Comparison of ENCODE assay signal across 21 mouse cellular contexts in genomic region chr2:30625296-30625826, GRCm38 (mm10). TPM values are rescaled to one million over a fixed set of nuclear protein-coding genes. Genes with fewer than 3 reads are reported as not detected.
DNase-seq lines count a peak whose midpoint lies in the region; ATAC-seq lines count a peak whose summit lies in the region.
"Had no signal": no experiment of that assay in that cellular context is flagged by ENCODE, and none has a peak within 500 bp of the region (broad histone marks: within the 10 kb centered on the region; RNA-seq: fewer than 3 reads in every experiment).

No protein-coding gene starts in this region.

- no peak overlapping the region for H3K4me2 ChIP-seq in kidney, embryonic 15.5 days
- H3K4me2 ChIP-seq: hindbrain, embryonic 12.5 days; limb, embryonic 15.5 days; midbrain, embryonic 15.5 days had no signal

- H3K4me1 ChIP-seq in kidney, embryonic 15.5 days = peaks cover 28% of the 10 kb centered on the region

- 71% methylated on average over 6 of the region's 6 CpGs for WGBS in kidney, embryonic 15.5 days

- no peak for ATAC-seq in kidney, embryonic 15.5 days (replicated peaks; ENCODE audit: low FRiP score)
- ATAC-seq in megakaryocyte, adult 5-6 weeks (ENCODE audit: poor library complexity, severe bottlenecking) = peak; percentile 32
- ATAC-seq: forebrain, embryonic 16.5 days; intestine, embryonic 16.5 days; midbrain, embryonic 15.5 days had no signal

- H3K4me3 ChIP-seq in kidney, embryonic 15.5 days (replicated peaks) = no peak overlapping the region
- H3K4me3 ChIP-seq: heart, embryonic 10.5 days; hindbrain, embryonic 12.5 days; limb, embryonic 15.5 days; megakaryocyte, embryonic 14.5 days; midbrain, embryonic 15.5 days had no signal

- no peaks in the 10 kb centered on the region for H3K9me3 ChIP-seq in kidney, embryonic 15.5 days (replicated peaks)
- H3K9me3 ChIP-seq: heart, embryonic 10.5 days; hindbrain, embryonic 12.5 days; limb, embryonic 15.5 days; midbrain, embryonic 15.5 days had no signal

- H3K9ac ChIP-seq in kidney, embryonic 15.5 days = no peak overlapping the region
- H3K9ac ChIP-seq: hindbrain, embryonic 12.5 days; limb, embryonic 15.5 days; midbrain, embryonic 15.5 days had no signal

- no peaks in the 10 kb centered on the region for H3K27me3 ChIP-seq in kidney, embryonic 15.5 days
- H3K27me3 ChIP-seq: hindbrain, embryonic 12.5 days; limb, embryonic 15.5 days; midbrain, embryonic 15.5 days had no signal

- DNase-seq in kidney, postnatal 10 days = no peak
- DNase-seq in thymus, postnatal 0 days (ENCODE audit: low spot score) = peak; percentile 9
- no peak for DNase-seq in thymus, postnatal 14 days
- DNase-seq in left cerebral cortex, adult 9 months (ENCODE audit: low spot score in 2 of 2) = no peak
- DNase-seq in adrenal gland, postnatal 14 days = no peak
- DNase-seq: adrenal gland, postnatal 10 days; cerebellum, adult 11 months; cerebellum, postnatal 10 days; gastrocnemius, postnatal 36 days; heart, postnatal 10 days; lung, postnatal 14 days had no signal

- peak overlapping the region; percentile 1; the same call in 1 of the 2 replicates for H3K27ac ChIP-seq in kidney, embryonic 15.5 days
- H3K27ac ChIP-seq: hindbrain, embryonic 12.5 days; limb, embryonic 15.5 days; midbrain, embryonic 15.5 days had no signal

- no peaks in the 10 kb centered on the region for H3K36me3 ChIP-seq in kidney, embryonic 15.5 days
- H3K36me3 ChIP-seq: heart, embryonic 10.5 days; hindbrain, embryonic 12.5 days; limb, embryonic 15.5 days; midbrain, embryonic 15.5 days had no signal

RNA-seq across cellular contexts. Expression of gene Cstad, which starts 30.5 kb away (rescaled TPM):
- polyA plus RNA-seq in kidney, embryonic 15.5 days (2015; fragmentation: Nextera tagmentation; extraction: Ambion mirVana) = 1.2 and 1.8 TPM in 2 replicates
- 1.2 and 1.3 TPM in 2 replicates for polyA plus RNA-seq in thymus, postnatal 0 days (2015; fragmentation: Nextera tagmentation; extraction: Ambion mirVana)
- total RNA-seq in megakaryocyte, adult 5-6 weeks (2015) = 0.27 and 0.60 TPM in 2 replicates
- total RNA-seq in megakaryocyte, adult 5-6 weeks (2017) = not detected in 2 replicates
- 1.6 and 3.5 TPM in 2 replicates for total RNA-seq in adrenal gland, postnatal 14 days (2021)
- polyA plus RNA-seq: liver, embryonic 16.5 days had no signal
